Mouse (Mus musculus) adrenal gland (tissue): ENCODE measurements around the gene Strada.
"Not testable (repeated sequence)": the region's sequence is repeated elsewhere in the genome, so short reads cannot be mapped to it uniquely, and the experiment has no call there.

Experiments
- intact Hi-C: fragments of 180-260 bp; cut with DNase I; formaldehyde crosslinking; loops from one replicate; pipeline ENCODE4 v1.15.1; 2025

Strada gene

DNA sequence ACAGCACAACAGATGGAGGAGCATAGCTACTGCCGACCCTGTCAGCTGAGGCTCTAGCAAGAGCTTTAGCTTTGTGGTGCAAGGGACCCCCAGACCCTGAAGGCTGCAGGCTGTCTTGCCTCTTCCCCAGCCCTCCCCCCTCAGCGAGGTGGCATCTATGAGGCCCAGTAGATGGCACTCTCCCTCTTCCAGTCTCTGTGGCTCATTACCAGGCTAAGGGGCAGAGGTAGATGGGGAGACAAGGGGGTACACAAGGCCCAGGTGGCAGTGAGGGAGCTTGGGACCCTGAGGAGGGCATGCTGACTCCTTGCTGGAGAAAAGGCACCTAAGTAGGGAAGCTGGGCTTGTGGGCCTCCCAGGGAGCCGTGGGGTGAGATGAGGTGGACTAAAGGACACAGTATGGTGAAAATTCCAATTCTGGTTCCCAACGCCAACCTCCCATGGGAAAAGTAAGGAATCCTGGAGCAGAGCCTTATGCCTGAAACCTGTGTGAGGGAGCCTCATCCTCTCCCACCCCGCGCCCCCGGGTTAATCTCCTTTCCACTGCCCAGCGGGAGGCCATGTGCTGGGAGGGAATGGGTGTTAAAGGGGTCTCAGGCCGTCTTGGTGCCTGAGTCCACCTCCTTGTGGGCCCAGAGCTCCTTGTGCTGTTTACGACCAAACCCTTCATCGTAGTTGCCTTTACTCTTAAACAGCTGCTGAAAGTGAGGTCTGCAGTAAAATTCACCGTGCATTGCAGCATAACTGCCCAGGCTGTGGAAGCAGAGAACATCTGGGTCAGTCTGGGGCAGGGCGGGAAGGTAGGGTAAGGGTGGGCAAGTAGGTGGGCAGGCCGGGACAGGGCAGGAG, 43.7 kb downstream of the Strada start:
- intact Hi-C loops: no loop called here

DNA sequence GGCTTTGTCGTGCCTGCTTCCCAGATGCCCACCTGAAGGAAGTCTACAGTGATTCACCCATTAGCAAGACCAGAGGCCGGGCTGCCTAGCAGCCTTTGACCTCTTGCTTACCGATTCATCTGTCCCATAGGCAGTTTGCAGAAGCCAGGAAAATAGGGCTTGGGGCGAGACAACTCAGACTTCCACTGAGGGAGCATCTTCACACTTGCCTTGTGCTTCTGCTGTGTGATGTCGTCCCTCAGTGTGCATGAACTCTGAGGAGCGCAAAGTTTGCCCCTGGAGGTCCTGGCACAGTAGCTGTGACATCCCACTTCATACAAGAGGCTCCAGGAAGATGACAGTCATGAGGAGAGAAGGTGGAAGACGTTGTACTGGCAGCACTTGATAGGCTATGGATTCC, 44.8 kb downstream of the Strada start:
- intact Hi-C loops: no loop called here

DNA sequence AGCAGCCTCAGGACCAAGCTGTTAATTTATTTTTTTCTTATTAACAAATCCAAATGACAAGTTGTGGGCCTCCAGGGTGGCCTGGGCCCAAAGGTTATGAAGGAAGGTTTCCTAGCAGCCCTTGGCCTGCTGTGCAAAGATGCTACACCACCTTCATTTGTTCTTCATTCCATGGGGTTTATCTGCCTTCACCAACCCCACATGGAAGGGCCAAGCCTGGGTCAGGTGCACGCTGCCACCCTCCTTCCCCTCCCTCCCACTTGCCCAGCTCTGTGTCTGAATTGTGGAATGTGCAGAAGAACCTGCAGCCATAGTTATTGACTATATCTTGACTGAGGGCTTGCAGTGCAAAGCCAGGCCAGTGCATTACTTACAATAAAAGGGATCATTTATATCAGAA, 45.7 kb downstream of the Strada start:
- intact Hi-C loops: no loop called here

DNA sequence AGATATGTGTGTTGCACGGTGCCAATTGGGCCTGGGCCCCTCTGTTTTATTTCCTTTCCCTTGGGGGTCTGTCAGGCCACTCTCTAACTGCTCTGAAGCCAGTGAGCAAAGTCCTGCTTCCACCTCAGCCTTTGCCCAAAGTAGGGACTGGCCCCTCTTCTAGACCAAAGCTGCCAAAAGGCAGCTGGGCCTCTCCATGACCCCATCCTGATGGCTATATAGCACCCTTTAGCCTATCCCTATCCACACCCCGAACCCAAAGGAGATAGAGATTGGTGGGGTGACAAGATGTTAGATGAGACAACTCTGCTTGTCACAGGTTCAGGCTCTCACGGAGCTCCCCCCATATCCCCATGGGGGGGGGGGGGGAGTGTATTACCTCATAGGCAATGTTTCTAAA, 46.2 kb downstream of the Strada start:
- intact Hi-C loops: no loop called here

DNA sequence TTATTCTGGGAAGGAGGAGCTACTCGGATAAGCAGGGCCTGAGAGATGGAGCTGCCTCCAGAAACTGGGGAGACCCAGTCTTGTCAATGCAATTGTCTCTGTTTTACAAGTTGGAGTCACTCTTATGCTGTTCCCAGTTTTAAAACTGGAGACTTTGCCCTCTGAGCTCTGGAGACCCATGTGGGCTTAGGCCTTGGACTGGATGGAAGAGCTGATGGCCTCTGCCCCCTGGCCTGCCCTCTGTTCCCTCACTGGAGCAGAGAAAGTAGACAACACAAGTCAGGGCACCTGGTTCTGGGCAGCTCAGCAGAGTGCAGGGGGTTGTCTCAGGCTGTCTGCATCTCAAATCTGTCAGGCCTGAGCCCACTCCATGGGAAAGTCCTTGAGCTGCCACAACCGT, 47.2 kb downstream of the Strada start:
- intact Hi-C loops: no loop called here

DNA sequence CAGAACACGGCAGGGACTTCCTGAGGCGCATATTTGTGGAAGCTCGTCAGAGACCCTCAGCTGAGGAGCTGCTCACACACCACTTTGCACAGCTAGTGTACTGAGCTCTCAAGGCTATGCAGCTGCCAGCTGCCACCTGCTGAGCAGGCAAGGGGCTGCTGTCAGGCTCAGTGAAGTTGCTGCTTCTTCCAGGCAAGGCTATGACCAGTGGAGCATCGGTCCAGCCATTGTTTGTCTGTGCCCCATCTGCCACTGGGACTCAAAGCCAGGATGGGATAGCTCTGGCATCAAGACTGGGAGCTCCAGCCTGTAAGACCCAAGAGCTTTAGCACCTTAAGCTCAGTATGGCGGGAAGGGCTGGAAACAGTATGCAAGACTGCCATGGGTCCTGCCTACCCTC, 47.9 kb downstream of the Strada start:
- intact Hi-C loops: no loop called here

DNA sequence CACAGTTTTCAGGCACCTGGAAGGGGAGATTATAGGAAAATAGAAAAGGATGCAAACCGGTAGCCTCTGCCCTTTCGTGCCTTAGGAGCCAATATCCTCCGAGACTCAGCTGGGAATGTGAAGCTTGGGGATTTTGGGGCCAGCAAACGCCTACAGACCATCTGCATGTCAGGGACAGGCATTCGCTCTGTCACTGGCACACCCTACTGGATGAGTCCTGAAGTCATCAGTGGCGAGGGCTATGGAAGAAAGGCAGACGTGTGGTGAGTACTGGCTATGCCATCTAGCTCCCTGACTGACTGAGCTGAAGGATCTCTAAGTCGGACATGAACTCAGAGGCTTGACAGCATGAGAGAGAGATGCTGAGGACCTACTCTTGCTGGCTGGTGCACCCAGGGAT, 49.8 kb downstream of the Strada start:
- intact Hi-C loops: no loop called here

DNA sequence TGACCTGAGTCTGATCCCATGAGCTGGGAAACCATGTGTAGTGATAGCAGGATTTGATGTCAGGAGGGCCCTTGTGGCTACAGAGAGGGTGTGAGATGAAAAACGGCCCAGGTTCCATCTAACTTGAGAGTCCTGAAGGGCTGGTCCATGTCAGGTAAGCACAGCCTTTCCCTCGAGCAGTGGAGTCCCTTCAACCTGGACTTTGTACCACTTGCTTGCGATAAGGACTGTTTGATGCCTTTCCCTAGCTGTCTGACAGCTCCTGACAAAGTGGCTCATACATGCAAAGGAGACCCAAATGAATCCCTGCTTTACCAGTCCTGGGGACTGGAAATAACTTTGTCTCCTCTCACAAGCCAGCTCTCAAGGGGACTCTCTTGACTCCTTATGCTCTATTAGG, 50.7 kb downstream of the Strada start:
- intact Hi-C loops: no loop called here

DNA sequence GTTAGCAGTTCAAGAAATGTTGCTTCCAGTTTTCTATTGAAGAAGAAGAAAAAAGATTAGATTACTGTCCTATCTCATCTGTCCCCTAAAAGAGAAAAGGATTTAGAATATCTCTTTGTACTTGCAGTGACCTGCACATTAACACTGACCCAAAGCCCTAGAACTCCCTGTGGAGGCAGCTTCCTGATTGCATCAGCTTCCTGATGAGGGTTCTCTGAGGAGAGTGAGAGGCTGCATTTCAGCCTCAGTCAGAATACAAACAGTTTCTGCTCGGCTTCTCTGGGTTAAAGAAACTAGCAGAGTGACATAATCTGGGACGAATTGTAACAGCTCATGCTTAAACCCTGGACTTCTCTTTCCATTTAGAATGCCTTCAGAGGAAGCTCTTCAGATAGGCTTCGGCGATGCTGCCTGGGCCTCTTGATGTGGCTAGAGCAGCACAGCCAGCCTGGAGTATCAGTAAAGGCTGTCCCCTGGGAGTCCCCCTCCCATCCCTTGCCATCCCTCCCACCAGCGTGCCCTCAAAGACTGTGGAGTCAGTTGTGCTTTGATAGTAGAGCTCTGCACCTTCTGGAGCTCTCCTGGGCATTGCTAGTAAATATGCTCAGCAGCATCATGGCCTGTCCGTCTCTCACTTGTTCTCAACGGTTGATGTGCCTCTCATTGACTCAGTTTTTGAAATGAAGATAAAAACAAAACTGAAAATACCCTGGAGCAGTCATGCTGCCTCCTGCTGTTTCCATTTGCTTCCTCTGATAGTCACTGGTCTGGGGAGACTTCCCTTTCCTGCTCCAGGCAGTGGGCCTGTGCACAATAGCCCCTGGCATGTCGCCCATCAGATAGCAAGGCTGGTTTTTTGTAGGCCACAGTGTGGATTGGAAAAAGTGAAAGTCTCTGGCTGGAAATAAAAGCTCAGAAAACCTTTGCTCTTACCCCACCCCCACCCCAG, 67.1 kb downstream of the Strada start:
- intact Hi-C loops: no loop called here

DNA sequence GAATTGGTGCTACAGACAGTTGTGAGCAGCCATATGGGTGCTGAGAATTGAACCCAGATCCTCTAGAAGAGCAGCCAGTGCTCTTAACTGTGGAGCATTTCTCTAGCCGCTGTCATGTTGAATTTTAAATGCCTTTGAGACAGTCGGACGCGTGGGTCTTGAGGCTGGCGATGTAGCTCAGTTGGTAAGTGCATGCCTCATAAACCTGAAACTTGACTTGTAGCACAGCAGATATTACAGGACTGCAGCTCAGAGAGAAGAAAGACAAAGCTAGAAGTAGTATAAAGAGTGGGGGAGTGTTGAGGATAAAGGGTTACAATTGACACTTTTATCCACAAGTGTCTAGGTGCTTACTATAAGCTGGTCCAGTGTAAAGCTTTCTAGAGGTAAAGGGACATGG, 69.5 kb downstream of the Strada start:
- intact Hi-C loops: no loop called here

DNA sequence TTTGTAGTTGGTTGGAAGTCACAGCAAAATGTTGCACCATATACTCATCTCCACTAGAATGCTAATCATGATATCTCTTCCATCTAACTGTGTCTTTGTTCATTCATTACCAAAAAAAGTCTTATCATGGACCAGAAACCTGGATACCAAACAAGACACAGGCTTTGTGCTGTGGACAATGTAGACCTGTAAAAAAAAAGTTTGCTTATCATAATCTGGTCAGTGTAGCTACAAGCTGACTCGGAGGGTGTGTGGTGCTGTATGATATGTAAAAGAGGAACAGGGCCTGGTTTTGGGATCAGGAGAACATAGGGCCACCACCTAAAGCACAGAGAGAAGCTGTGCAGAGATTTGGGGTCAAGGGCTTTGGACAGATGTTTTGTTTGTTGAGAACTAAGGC, 72.5 kb downstream of the Strada start:
- intact Hi-C loops: no loop called here

DNA sequence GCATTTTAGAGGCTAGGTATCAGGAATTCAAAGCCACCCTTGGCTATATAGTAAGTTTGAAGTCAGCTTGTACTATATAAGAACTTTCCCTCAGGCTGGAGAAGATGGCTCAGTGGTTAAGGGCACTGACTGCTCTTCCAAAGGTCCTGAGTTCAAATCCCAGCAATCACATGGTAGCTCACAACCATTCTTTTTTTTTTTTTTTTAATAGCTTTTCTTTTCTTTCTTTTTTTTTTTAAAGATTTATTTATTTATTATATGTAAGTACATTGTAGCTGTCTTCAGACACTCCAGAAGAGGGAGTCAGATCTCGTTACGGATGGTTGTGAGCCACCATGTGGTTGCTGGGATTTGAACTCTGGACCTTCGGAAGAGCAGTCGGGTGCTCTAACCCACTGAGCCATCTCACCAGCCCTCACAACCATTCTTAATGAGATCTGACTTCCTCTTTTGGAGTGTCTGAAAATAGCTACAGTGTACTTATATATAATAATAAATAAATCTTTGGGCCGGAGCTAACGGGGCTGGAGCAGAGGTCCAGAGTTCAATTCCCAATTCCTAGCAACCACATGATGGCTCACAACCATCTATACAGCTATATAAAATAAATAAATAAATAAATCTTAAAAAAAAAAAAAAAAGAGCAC, 75.1 kb downstream of the Strada start:
- intact Hi-C loops: not testable (repeated sequence)

DNA sequence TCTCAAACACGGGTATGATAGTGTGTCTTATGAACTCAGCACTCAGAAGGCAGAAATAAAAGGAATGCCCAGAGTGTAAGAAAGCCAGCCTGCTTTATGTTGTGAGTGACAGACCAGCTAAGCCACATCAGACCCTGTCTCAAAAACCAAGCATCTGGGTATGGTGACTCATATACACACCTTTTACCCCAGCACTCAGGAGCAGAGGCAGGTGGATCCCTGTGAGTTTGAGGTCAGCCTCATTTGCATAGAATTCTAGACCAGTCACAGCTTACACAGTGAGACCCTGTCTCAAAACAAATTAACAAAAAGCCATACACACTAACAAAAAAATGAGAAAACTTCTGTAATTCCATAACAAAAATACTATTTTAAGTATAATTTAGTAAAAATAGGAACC, 76.1 kb downstream of the Strada start:
- intact Hi-C loops: no loop called here

DNA sequence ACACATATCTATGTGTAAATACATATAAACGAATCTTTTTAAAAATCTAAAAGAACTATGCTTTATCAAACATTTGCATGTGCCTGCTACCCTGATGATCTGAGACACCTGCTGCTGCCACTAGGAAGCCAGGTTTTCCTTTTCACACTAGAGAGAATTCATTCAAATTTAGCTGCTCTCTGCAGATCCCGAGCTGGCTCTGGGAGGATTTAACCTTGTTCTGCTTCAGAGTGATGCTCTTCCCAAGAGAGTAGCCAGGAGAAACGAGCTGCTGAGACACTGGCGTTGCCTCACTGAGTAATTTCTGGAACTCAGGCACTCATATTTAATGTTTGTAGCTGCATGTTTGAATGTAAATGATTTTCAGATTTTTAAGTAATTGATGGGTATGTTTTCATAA, 77.2 kb downstream of the Strada start:
- intact Hi-C loops: loop anchor here (5.0 kb wide), 1 partner anchor 37 kb away; no protein-coding TSS in a partner anchor

DNA sequence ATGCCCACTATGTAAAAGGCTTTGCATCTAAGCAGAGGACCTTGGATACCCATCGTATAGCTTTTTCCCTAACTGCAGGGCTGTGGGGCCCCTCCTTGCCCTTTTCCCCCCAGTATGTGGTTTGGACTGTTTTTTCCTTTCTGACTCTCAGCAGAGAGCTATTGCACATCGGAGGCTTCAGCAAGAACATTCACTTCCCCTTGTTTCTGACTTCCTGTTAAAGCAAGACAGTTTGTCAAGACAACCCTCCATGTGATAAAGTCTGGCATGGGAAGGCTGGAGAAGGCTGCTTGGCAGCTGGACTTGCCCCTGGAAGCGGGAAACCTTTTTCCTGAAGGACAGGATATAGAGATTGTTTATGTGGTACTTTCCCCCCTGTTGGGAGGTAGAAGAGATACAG, 79.2 kb downstream of the Strada start:
- intact Hi-C loops: loop anchor here (5.0 kb wide), 1 partner anchor 35 kb away; no protein-coding TSS in a partner anchor

DNA sequence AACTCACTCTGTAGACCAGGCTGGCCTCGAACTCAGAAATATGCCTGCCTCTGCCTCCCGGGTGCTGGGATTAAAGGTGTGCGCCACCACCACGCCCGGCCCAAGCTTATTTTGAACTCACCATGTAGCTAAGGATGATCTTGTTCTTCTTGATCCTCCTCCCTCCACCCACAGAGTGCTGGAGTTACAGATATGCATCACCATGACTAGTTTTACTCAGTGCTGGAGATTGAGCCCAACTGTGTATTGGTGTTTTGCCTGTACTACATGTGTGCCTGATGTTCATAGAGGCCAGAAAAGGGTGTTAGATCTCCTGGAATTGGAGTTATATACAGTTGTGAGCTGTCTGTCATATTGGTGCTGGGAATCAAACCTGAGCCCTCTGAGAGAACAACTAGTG, 79.7 kb downstream of the Strada start:
- intact Hi-C loops: loop anchor here (5.0 kb wide), 1 partner anchor 35 kb away; no protein-coding TSS in a partner anchor
